Mouse (Mus musculus): ENCODE measurements around the gene Olfr547.
"Not testable (repeated sequence)": the region's sequence is repeated elsewhere in the genome, so short reads cannot be mapped to it uniquely, and the experiment has no call there.

The Olfr547 gene

GRCm38 (mm10) chr7:102534449-102534848 lies at the start of gene Olfr547:
Gene Olfr547 (plus strand): TSS chr7:102534749.
- no peak for DNase-seq (ENCODE audit: extremely low read depth, insufficient read length, low spot score)

- DNase-seq (ENCODE audit: extremely low read depth, insufficient read length, low spot score) = not testable (repeated sequence)
Measured at GRCm38 (mm10) chr7:102484766-102485165, 49.8 kb upstream of the Olfr547 start.

- no peak for DNase-seq (ENCODE audit: extremely low read depth, insufficient read length, low spot score)
Measured at GRCm38 (mm10) chr7:102486105-102486504, 48.4 kb upstream of the Olfr547 start.

GRCm38 (mm10) chr7:102488161-102488560 lies 46.4 kb upstream of the Olfr547 start, which contains the start of gene Olfr544:
Gene Olfr544 (minus strand): TSS chr7:102488313.
- DNase-seq (ENCODE audit: extremely low read depth, insufficient read length, low spot score) = no peak

- not testable (repeated sequence) for DNase-seq (ENCODE audit: extremely low read depth, insufficient read length, low spot score)
Measured at GRCm38 (mm10) chr7:102494416-102494815, 40.1 kb upstream of the Olfr547 start.

- DNase-seq (ENCODE audit: extremely low read depth, insufficient read length, low spot score) = no peak
Measured at GRCm38 (mm10) chr7:102499473-102499872, 35.1 kb upstream of the Olfr547 start, which contains the start of gene Olfr545. Gene Olfr545 (minus strand): TSS chr7:102499573.

GRCm38 (mm10) chr7:102501986-102502385 lies 32.6 kb upstream of the Olfr547 start:
- no peak for DNase-seq (ENCODE audit: extremely low read depth, insufficient read length, low spot score)

GRCm38 (mm10) chr7:102506848-102507247 lies 27.7 kb upstream of the Olfr547 start:
- DNase-seq (ENCODE audit: extremely low read depth, insufficient read length, low spot score) = peak; percentile 21

GRCm38 (mm10) chr7:102508066-102508465 lies 26.5 kb upstream of the Olfr547 start:
- peak; percentile 13 for DNase-seq (ENCODE audit: extremely low read depth, insufficient read length, low spot score)

GRCm38 (mm10) chr7:102508666-102509065 lies 25.9 kb upstream of the Olfr547 start:
- DNase-seq (ENCODE audit: extremely low read depth, insufficient read length, low spot score) = no peak

- DNase-seq (ENCODE audit: extremely low read depth, insufficient read length, low spot score) = no peak
Measured at GRCm38 (mm10) chr7:102509726-102510125, 24.8 kb upstream of the Olfr547 start.

- no peak for DNase-seq (ENCODE audit: extremely low read depth, insufficient read length, low spot score)
Measured at GRCm38 (mm10) chr7:102511927-102512326, 22.6 kb upstream of the Olfr547 start.

- DNase-seq (ENCODE audit: extremely low read depth, insufficient read length, low spot score) = peak; percentile 16
Measured at GRCm38 (mm10) chr7:102512814-102513435, 21.6 kb upstream of the Olfr547 start.

- DNase-seq (ENCODE audit: extremely low read depth, insufficient read length, low spot score) = no peak
Measured at GRCm38 (mm10) chr7:102514144-102514543, 20.4 kb upstream of the Olfr547 start.

- peak; percentile 52 for DNase-seq (ENCODE audit: extremely low read depth, insufficient read length, low spot score)
Measured at GRCm38 (mm10) chr7:102516261-102517050, 18.1 kb upstream of the Olfr547 start.

GRCm38 (mm10) chr7:102517051-102517335 lies 17.6 kb upstream of the Olfr547 start:
- DNase-seq (ENCODE audit: extremely low read depth, insufficient read length, low spot score) = no peak

- DNase-seq (ENCODE audit: extremely low read depth, insufficient read length, low spot score) = no peak
Measured at GRCm38 (mm10) chr7:102529052-102529451, 5.5 kb upstream of the Olfr547 start.

GRCm38 (mm10) chr7:102540596-102540995 lies 6.0 kb downstream of the Olfr547 start, which contains the start of gene Olfr548-ps1:
Gene Olfr548-ps1 (plus strand): TSS chr7:102540896.
- no peak for DNase-seq (ENCODE audit: extremely low read depth, insufficient read length, low spot score)

- DNase-seq (ENCODE audit: extremely low read depth, insufficient read length, low spot score) = no peak
Measured at GRCm38 (mm10) chr7:102541251-102541650, 6.7 kb downstream of the Olfr547 start.

- no peak for DNase-seq (ENCODE audit: extremely low read depth, insufficient read length, low spot score)
Measured at GRCm38 (mm10) chr7:102549570-102549969, 15.0 kb downstream of the Olfr547 start, which contains the start of gene Olfr549. Gene Olfr549 (plus strand): TSS chr7:102549870.

- DNase-seq (ENCODE audit: extremely low read depth, insufficient read length, low spot score) = no peak
Measured at GRCm38 (mm10) chr7:102553279-102553678, 18.7 kb downstream of the Olfr547 start.

Measured in 3134 (cell line).